Mouse (Mus musculus) heart, embryonic 13.5 days (tissue): ENCODE results near the gene Ppp1cc. TPM values are rescaled to one million over a fixed set of nuclear protein-coding genes. Genes with fewer than 3 reads are reported as not detected.

Experiments
- ATAC-seq: fragments of 200-750 bp; cut with Nextera tagmentation; 2 replicates; pipeline ENCODE4 v1.8.0; 2017; ENCODE audit warnings: moderate TSS enrichment; ENCODE audit not compliant: insufficient number of reproducible peaks, low FRiP score, low TSS enrichment; ENCODE audit errors: extremely low read depth
- H3K27ac ChIP-seq: fragments of 300-500 bp; sonication (generic); replicated peaks from 2 replicates; pipeline ENCODE4 v1.5.1; 2015; ENCODE audit warnings: moderate library complexity, mild to moderate bottlenecking, inconsistent platforms
- H3K27me3 ChIP-seq: fragments of 300-500 bp; sonication (generic); replicated peaks from 2 replicates; pipeline ENCODE4 v1.6.1; 2015; ENCODE audit warnings: mild to moderate bottlenecking, inconsistent platforms
- H3K36me3 ChIP-seq: fragments of 300-500 bp; sonication (generic); 2 replicates; pipeline ENCODE4 v1.6.1; 2015; ENCODE audit warnings: mild to moderate bottlenecking, inconsistent platforms
- H3K4me1 ChIP-seq: fragments of 300-500 bp; sonication (generic); 2 replicates; pipeline ENCODE4 v1.6.1; 2015; ENCODE audit warnings: inconsistent platforms
- H3K4me2 ChIP-seq: fragments of 300-500 bp; sonication (generic); 2 replicates; pipeline ENCODE4 v1.6.1; 2015; ENCODE audit warnings: inconsistent platforms, mild to moderate bottlenecking, moderate library complexity
- H3K4me3 ChIP-seq: fragments of 300-500 bp; sonication (generic); 2 replicates; pipeline ENCODE4 v1.5.1; 2015; ENCODE audit warnings: moderate library complexity, mild to moderate bottlenecking, inconsistent platforms
- H3K9ac ChIP-seq: fragments of 300-500 bp; sonication (generic); 2 replicates; pipeline ENCODE4 v1.6.1; 2015; ENCODE audit warnings: inconsistent platforms, mild to moderate bottlenecking, moderate library complexity
- H3K9me3 ChIP-seq: fragments of 300-500 bp; sonication (generic); 2 replicates; pipeline ENCODE4 v1.6.1; 2016; ENCODE audit warnings: inconsistent platforms
- WGBS: fragments of 180-500 bp; shearing (Covaris S2); methylation state at CpG from one replicate; pipeline ENCODE4 v1.1.7; 2015; ENCODE audit warnings: mixed read lengths; 5-methylcytosine and 5-hydroxymethylcytosine counted together
- polyA plus RNA-seq: library from polyadenylated mRNA; unstranded; fragments of >200 nt; fragmentation: Nextera tagmentation; extraction: Ambion mirVana; gene quantifications from 2 replicates; pipeline ENCODE4 v1.2.1, GENCODE M21; 2015

Gene Ppp1cc
- polyA plus RNA-seq, 1 experiment from 2014 or later, result 190 TPM

- no peaks in the 10 kb centered on the region for H3K9me3 ChIP-seq
- peaks cover 19% of the 10 kb centered on the region for H3K4me1 ChIP-seq
- no peak overlapping the region for H3K4me3 ChIP-seq
- ATAC-seq, result no peak
- no peaks in the 10 kb centered on the region for H3K36me3 ChIP-seq
- H3K9ac ChIP-seq, result peak overlapping the region; percentile 19; the same call in 1 of the 2 replicates
- H3K27ac ChIP-seq, result 0 out of 2 replicates have a peak overlapping the region, but pooled peaks have one; percentile 8
- 32% methylated on average over 11 of the region's 14 CpGs for WGBS
- H3K4me2 ChIP-seq, result 0 out of 2 replicates have a peak overlapping the region, but pooled peaks have one; percentile 13
- H3K27me3 ChIP-seq, result no peaks in the 10 kb centered on the region
Observed at GRCm38 (mm10) chr5:122154006-122154405, 4.1 kb upstream of the Ppp1cc start.

DNA sequence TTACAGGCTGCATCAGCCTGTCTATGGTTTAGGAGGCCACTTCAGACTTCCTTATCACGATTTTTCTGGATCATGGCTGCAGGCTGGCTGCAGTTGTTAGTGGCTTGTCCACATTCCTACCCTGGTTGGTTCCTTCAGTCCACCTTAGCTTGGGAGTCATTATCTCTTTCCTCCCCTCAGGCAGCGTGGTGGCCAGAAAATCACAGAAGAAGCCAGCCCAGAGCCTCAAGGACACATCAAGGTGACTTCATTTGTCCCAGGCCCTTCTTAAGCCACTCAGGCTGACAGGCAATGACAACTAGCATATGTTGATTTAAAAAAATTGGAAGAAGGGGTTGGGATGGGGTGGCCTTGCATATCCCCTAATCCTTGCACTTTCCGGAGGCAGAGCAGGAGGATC is 3.3 kb upstream of the Ppp1cc start:
- no peaks in the 10 kb centered on the region for H3K36me3 ChIP-seq
- WGBS, result 42% methylated on average over 3 of the region's 3 CpGs
- 0 out of 2 replicates have a peak overlapping the region, but pooled peaks have one; percentile 28 for H3K9ac ChIP-seq
- H3K9me3 ChIP-seq, result no peaks in the 10 kb centered on the region
- H3K4me3 ChIP-seq, result no peak overlapping the region
- peak overlapping the region; percentile 25 for H3K27ac ChIP-seq
- no peaks in the 10 kb centered on the region for H3K27me3 ChIP-seq
- peaks cover 25% of the 10 kb centered on the region for H3K4me1 ChIP-seq
- no peak overlapping the region for H3K4me2 ChIP-seq
- no peak for ATAC-seq

DNA sequence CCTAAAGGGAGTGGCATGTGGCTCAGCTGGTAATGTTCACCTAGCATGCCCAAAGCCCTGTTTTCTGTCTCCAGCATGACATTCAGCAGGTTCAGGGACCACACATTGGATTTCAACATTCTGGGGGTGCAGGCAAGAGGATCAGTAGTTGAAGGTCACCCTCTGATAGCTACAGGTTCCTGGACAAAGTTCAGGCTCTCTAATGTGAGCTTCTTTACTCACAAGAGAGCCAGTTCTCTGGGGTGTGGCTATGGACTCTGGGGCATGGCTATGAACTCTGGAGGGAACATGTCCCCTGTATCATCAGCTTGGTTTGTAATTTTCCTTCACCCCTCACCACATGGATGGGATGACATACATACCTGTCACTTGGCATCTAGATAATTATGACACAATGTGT is 2.5 kb upstream of the Ppp1cc start:
- Histone ChIP-seq H3K9ac (no peak overlapping the region), H3K4me2 (no peak overlapping the region), H3K4me3 (no peak overlapping the region), H3K27ac (0 out of 2 replicates have a peak overlapping the region, but pooled peaks have one; percentile 12), H3K36me3 (peaks cover 8% of the 10 kb centered on the region), H3K27me3 (no peaks in the 10 kb centered on the region), H3K9me3 (no peaks in the 10 kb centered on the region), H3K4me1 (peaks cover 33% of the 10 kb centered on the region)
- ATAC-seq, result no peak

DNA sequence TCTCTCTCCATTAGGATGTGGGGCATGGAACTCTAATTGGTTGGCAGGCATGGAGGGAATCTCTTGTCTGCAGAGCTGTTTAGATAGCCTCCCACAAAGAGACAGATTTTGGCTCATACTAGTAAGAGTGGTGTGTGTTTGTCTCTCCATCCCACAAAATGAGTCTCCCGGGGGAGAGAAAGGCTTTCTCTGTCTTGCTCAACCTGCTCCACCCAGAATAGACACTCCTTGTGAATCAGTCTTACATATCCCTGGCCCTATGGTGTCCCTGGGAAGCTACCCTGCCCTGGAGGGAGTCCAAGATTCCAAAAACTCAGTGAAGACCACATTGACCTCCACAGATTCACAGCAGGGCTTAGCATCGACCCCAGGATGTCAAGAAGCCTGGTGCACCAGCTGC is 1.6 kb upstream of the Ppp1cc start:
- Histone ChIP-seq H3K4me3 (no peak overlapping the region), H3K27me3 (no peaks in the 10 kb centered on the region), H3K9me3 (no peaks in the 10 kb centered on the region), H3K4me1 (peaks cover 42% of the 10 kb centered on the region), H3K27ac (no peak overlapping the region), H3K36me3 (peaks cover 17% of the 10 kb centered on the region), H3K9ac (no peak overlapping the region), H3K4me2 (no peak overlapping the region)
- no peak for ATAC-seq
- WGBS, result 66% methylated on average over 2 of the region's 2 CpGs

- peaks cover 40% of the 10 kb centered on the region for H3K36me3 ChIP-seq
- H3K4me1 ChIP-seq, result peaks cover 66% of the 10 kb centered on the region
- H3K4me3 ChIP-seq, result peak overlapping the region; percentile 97
- no peaks in the 10 kb centered on the region for H3K9me3 ChIP-seq
- H3K27ac ChIP-seq, result peak overlapping the region; percentile 87
- H3K27me3 ChIP-seq, result no peaks in the 10 kb centered on the region
- peak overlapping the region; percentile 99 for H3K9ac ChIP-seq
- peak overlapping the region; percentile 86 for H3K4me2 ChIP-seq
- 0 out of 2 replicates have a peak, but pooled peaks have one; percentile 3 for ATAC-seq
- WGBS, result 1% methylated on average over 42 of the region's 42 CpGs
Observed at GRCm38 (mm10) chr5:122158557-122159515, 758 bp downstream of the Ppp1cc start.

GRCm38 (mm10) chr5:122163194-122163593 is 5.1 kb downstream of the Ppp1cc start:
- Histone ChIP-seq H3K9ac (peak overlapping the region; percentile 72), H3K27ac (peak overlapping the region; percentile 59), H3K36me3 (peaks cover 82% of the 10 kb centered on the region), H3K9me3 (no peaks in the 10 kb centered on the region), H3K4me3 (no peak overlapping the region), H3K27me3 (no peaks in the 10 kb centered on the region), H3K4me1 (peaks cover 91% of the 10 kb centered on the region), H3K4me2 (peak overlapping the region; percentile 86)
- WGBS, result 44% methylated on average over 6 of the region's 6 CpGs
- no peak for ATAC-seq

DNA sequence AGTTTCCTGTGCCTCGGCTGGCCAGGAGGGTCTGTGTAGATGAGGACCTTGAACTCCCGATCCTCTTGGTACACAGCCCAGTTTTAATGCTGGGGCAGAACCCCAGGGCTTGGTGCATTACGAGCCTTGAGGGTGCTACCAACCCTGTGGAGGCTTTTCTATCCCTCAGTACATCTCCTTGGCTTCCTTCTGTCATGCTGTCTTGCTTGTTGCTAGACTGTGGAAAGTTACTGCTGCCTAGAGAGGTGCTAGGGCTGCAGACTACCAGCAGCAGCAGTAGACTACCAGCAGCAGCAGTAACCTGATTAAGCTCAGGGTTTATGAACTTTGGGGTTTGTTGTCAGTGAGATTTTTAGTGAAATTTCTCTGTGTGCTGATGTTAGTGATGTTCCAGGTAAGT is 5.9 kb downstream of the Ppp1cc start:
- H3K9me3 ChIP-seq, result no peaks in the 10 kb centered on the region
- peaks cover 95% of the 10 kb centered on the region for H3K4me1 ChIP-seq
- peak overlapping the region; percentile 62; the same call in 1 of the 2 replicates for H3K9ac ChIP-seq
- 0 out of 2 replicates have a peak overlapping the region, but pooled peaks have one; percentile 86 for H3K4me2 ChIP-seq
- peaks cover 90% of the 10 kb centered on the region for H3K36me3 ChIP-seq
- no peaks in the 10 kb centered on the region for H3K27me3 ChIP-seq
- ATAC-seq, result no peak
- no peak overlapping the region for H3K4me3 ChIP-seq
- 73% methylated on average over 3 of the region's 3 CpGs for WGBS
- H3K27ac ChIP-seq, result no peak overlapping the region

GRCm38 (mm10) chr5:122165233-122165915 is 7.3 kb downstream of the Ppp1cc start:
- H3K4me2 ChIP-seq, result peak overlapping the region; percentile 16
- peak overlapping the region; percentile 66 for H3K9ac ChIP-seq
- WGBS, result 43% methylated on average over 6 of the region's 6 CpGs
- ATAC-seq, result no peak
- peaks cover 98% of the 10 kb centered on the region for H3K36me3 ChIP-seq
- peaks cover 83% of the 10 kb centered on the region for H3K4me1 ChIP-seq
- no peaks in the 10 kb centered on the region for H3K9me3 ChIP-seq
- H3K4me3 ChIP-seq, result no peak overlapping the region
- peak overlapping the region; percentile 48 for H3K27ac ChIP-seq
- H3K27me3 ChIP-seq, result no peaks in the 10 kb centered on the region

DNA sequence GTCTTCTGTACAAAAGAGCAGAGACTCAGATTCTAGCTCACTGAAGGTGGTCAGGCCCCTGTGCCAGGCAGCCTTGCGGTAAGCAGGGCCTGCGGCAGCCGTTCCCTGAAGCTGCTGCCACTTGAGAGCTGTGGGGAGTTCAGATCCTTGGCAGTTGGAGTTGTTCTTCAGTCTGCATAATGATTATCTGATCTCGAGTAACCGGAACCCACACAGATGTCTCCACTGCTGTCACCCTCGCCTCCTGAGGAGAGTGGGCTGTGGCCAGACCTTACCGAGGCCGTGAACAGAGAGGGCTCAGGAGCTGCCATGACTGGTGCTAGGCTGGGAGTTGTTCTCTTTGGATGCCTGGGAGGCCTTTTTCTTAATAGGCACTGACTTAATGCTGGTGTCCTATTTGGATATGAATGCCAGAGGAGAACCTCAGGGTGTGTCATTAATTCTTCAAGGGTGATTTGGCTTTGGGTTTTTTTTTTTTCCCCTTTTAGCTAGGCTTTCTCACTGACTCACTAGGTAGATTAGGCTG is 8.6 kb downstream of the Ppp1cc start:
- no peak for ATAC-seq
- H3K4me1 ChIP-seq, result peaks cover 70% of the 10 kb centered on the region
- 0 out of 2 replicates have a peak overlapping the region, but pooled peaks have one; percentile 1 for H3K4me3 ChIP-seq
- H3K27ac ChIP-seq, result peak overlapping the region; percentile 58
- WGBS, result 44% methylated on average over 8 of the region's 8 CpGs
- H3K4me2 ChIP-seq, result peak overlapping the region; percentile 24
- no peaks in the 10 kb centered on the region for H3K27me3 ChIP-seq
- H3K9me3 ChIP-seq, result no peaks in the 10 kb centered on the region
- peak overlapping the region; percentile 66 for H3K9ac ChIP-seq
- peaks cover 98% of the 10 kb centered on the region for H3K36me3 ChIP-seq

DNA sequence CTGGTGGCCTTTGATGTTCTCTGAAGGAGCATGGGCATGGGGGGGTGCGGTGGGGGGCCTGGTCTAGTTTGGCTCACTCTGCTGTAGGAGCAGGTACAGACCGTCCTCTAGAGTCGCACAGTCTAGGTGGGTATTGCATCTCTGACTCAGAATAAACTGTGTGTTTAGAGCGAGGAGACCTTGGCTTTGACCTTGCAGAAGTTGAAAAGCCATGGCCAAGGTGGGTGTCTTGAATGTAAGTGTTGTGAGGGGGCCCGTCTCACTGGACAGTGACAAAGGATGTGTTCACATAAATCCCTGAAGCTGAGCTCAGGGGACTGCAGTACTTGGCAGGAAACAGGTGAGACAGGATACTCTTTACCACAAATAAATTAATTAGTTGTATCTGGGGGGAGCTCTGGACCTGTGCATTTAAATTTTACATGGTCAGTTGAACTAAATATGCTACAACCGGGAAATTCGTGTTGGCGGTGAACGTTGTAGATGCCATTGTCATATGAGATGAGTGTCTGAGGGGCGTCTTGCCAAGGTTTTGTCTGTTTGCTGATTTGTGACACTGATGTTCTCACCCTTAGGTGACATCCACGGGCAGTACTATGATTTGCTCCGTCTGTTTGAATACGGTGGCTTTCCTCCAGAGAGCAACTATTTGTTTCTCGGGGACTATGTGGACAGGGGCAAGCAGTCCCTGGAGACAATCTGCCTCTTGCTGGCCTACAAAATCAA is 10.4 kb downstream of the Ppp1cc start:
- no peaks in the 10 kb centered on the region for H3K27me3 ChIP-seq
- peak overlapping the region; percentile 34 for H3K9ac ChIP-seq
- ATAC-seq, result no peak
- peaks cover 98% of the 10 kb centered on the region for H3K36me3 ChIP-seq
- no peak overlapping the region for H3K4me2 ChIP-seq
- H3K27ac ChIP-seq, result no peak overlapping the region
- WGBS, result 78% methylated on average over 14 of the region's 14 CpGs
- no peak overlapping the region for H3K4me3 ChIP-seq
- peaks cover 51% of the 10 kb centered on the region for H3K4me1 ChIP-seq
- no peaks in the 10 kb centered on the region for H3K9me3 ChIP-seq
